Comparison of ENCODE assay signal across 12 mouse cellular contexts in genomic region chr1:104979068-104979467, GRCm38 (mm10).
DNase-seq lines count a peak whose midpoint lies in the region; ATAC-seq lines count a peak whose summit lies in the region.
"Had no signal": no experiment of that assay in that cellular context is flagged by ENCODE, and none has a peak within 500 bp of the region (broad histone marks: within the 10 kb centered on the region; RNA-seq: fewer than 3 reads in every experiment).

No protein-coding gene starts in this region.

- H3K27me3 ChIP-seq in midbrain, embryonic 14.5 days (ENCODE audit: control insufficient read depth, insufficient read depth, low read length) = no peaks in the 10 kb centered on the region
- H3K27me3 ChIP-seq in midbrain, embryonic 10.5 days (ENCODE audit: low read depth, poor library complexity, severe bottlenecking) = no peaks in the 10 kb centered on the region
- H3K27me3 ChIP-seq: liver, embryonic 12.5 days; megakaryocyte, embryonic 14.5 days had no signal

- no peak overlapping the region for H3K9ac ChIP-seq in midbrain, embryonic 14.5 days (replicated peaks; ENCODE audit: low read length)
- H3K9ac ChIP-seq: liver, embryonic 12.5 days had no signal

- peak; percentile 30 for DNase-seq in cerebellum, adult 9-10 months
- no peak for DNase-seq in cerebellum, adult 11-12 months
- peak; percentile 16 for DNase-seq in kidney, adult 9 months
- no peak for DNase-seq in kidney, adult 8-10 months
- DNase-seq in midbrain, embryonic 14.5 days = peak; percentile 80
- no peak for DNase-seq in midbrain, embryonic 10.5 days (ENCODE audit: low spot score)
- DNase-seq in layer of hippocampus, adult 9-11 months = peak; percentile 27
- no peak for DNase-seq in right cerebral cortex, postnatal 14 days
- DNase-seq: B cell, adult 2 months had no signal

- H3K9me3 ChIP-seq in midbrain, embryonic 14.5 days (ENCODE audit: control insufficient read depth, low read length) = no peaks in the 10 kb centered on the region
- no peaks in the 10 kb centered on the region for H3K9me3 ChIP-seq in midbrain, embryonic 10.5 days (replicated peaks)
- H3K9me3 ChIP-seq: liver, embryonic 12.5 days; megakaryocyte, embryonic 14.5 days had no signal

- no peak overlapping the region for H3K27ac ChIP-seq in midbrain, embryonic 14.5 days (replicated peaks; ENCODE audit: low read depth, low read length)
- H3K27ac ChIP-seq in midbrain, embryonic 10.5 days (replicated peaks) = no peak overlapping the region
- H3K27ac ChIP-seq: liver, embryonic 12.5 days had no signal

- H3K4me2 ChIP-seq in midbrain, embryonic 14.5 days (ENCODE audit: low read length) = no peak overlapping the region
- H3K4me2 ChIP-seq: liver, embryonic 12.5 days had no signal

- ATAC-seq in midbrain, embryonic 14.5 days (ENCODE audit: low FRiP score, low TSS enrichment) = no peak
- ATAC-seq: inflammation-experienced regulatory T-cells, adult 6 months; liver, embryonic 12.5 days had no signal

- no peaks in the 10 kb centered on the region for H3K36me3 ChIP-seq in midbrain, embryonic 14.5 days (ENCODE audit: control insufficient read depth, insufficient read depth, low read length)
- H3K36me3 ChIP-seq in midbrain, embryonic 10.5 days = no peaks in the 10 kb centered on the region
- H3K36me3 ChIP-seq: liver, embryonic 12.5 days had no signal

- WGBS in midbrain, embryonic 14.5 days = 57% methylated on average over 2 of the region's 2 CpGs
- 75% methylated on average over 2 of the region's 2 CpGs for WGBS in midbrain, embryonic 10.5 days

- H3K4me1 ChIP-seq in midbrain, embryonic 14.5 days (ENCODE audit: control insufficient read depth, insufficient read depth, low read length) = no peaks in the 10 kb centered on the region
- H3K4me1 ChIP-seq in midbrain, embryonic 10.5 days = 0 out of 2 replicates have a peak, but pooled peaks cover 2% of the 10 kb centered on the region
- H3K4me1 ChIP-seq: liver, embryonic 12.5 days; megakaryocyte, embryonic 14.5 days had no signal

- no peak overlapping the region for H3K4me3 ChIP-seq in midbrain, embryonic 14.5 days (replicated peaks; ENCODE audit: low read depth, low read length)
- H3K4me3 ChIP-seq in midbrain, embryonic 10.5 days = no peak overlapping the region
- H3K4me3 ChIP-seq: liver, embryonic 12.5 days; megakaryocyte, embryonic 14.5 days had no signal

Comparison
In these comparisons a context has a peak if more than half of its experiments do, and no peak if none do; other contexts are left out.
1. DNase-seq: peak in cerebellum, adult 9-10 months (single experiment), kidney, adult 9 months (single experiment), midbrain, embryonic 14.5 days (single experiment) and layer of hippocampus, adult 9-11 months (single experiment); none in cerebellum, adult 11-12 months (single experiment), kidney, adult 8-10 months (0 of 2), midbrain, embryonic 10.5 days (single experiment) and right cerebral cortex, postnatal 14 days (single experiment).